Mouse (Mus musculus): Measurements from ENCODE around the gene Plek. TPM values are rescaled to one million over a fixed set of nuclear protein-coding genes. Genes with fewer than 3 reads are reported as not detected.
"Not testable (repeated sequence)": the region's sequence is repeated elsewhere in the genome, so short reads cannot be mapped to it uniquely, and the experiment has no call there.

The Plek gene
- polyA plus RNA-seq (2015; fragmentation: Nextera tagmentation; extraction: Ambion mirVana): 3.3 TPM in 2 replicates

- Histone ChIP-seq H3K4me2 (peak within 1 kb of the TSS; percentile 66), H3K27me3 (replicated peaks) (no peaks in the 10 kb centered on the region), H3K9me3 (no peaks in the 10 kb centered on the region), H3K9ac (peak within 1 kb of the TSS; percentile 39; the same call in 1 of the 2 replicates), H3K36me3 (no peaks in the 10 kb centered on the region), H3K4me1 (no peaks in the 10 kb centered on the region), H3K27ac (peak within 1 kb of the TSS; percentile 73), H3K4me3 (replicated peaks) (peak within 1 kb of the TSS; percentile 56)
- peak; percentile 83 for ATAC-seq (ENCODE audit: insufficient read depth, low FRiP score, low read depth)
- WGBS: under 1% methylated on average over 38 of the region's 38 CpGs
Measured at GRCm38 (mm10) chr11:17051545-17052475, at the start of gene Plek, which contains the start of gene Cnrip1. TSS of gene Plek (minus strand) at chr11:17052381. TSS of gene Cnrip1 (plus strand) at chr11:17051586.

- WGBS: 19% methylated on average over 5 of the region's 5 CpGs
- no peak overlapping the region for H3K4me3 ChIP-seq (replicated peaks)
- H3K9ac ChIP-seq: no peak overlapping the region
- no peak for ATAC-seq (ENCODE audit: insufficient read depth, low FRiP score, low read depth)
- H3K9me3 ChIP-seq: no peaks in the 10 kb centered on the region
- no peak overlapping the region for H3K4me2 ChIP-seq
- H3K4me1 ChIP-seq: no peaks in the 10 kb centered on the region
- no peak overlapping the region for H3K27ac ChIP-seq
- no peaks in the 10 kb centered on the region for H3K27me3 ChIP-seq (replicated peaks)
- no peaks in the 10 kb centered on the region for H3K36me3 ChIP-seq
Measured at GRCm38 (mm10) chr11:17086106-17086505, 33.9 kb upstream of the Plek start.

GRCm38 (mm10) chr11:17083866-17084265 is 31.7 kb upstream of the Plek start:
- no peaks in the 10 kb centered on the region for H3K9me3 ChIP-seq
- no peak overlapping the region for H3K27ac ChIP-seq
- H3K27me3 ChIP-seq (replicated peaks): no peaks in the 10 kb centered on the region
- no peak overlapping the region for H3K9ac ChIP-seq
- no peak for ATAC-seq (ENCODE audit: insufficient read depth, low FRiP score, low read depth)
- no peak overlapping the region for H3K4me2 ChIP-seq
- H3K4me1 ChIP-seq: no peaks in the 10 kb centered on the region
- H3K4me3 ChIP-seq (replicated peaks): no peak overlapping the region
- no peaks in the 10 kb centered on the region for H3K36me3 ChIP-seq
- WGBS: 66% methylated on average over 1 of the region's 1 CpGs

GRCm38 (mm10) chr11:17083455-17083854 is 31.3 kb upstream of the Plek start:
- no peak for ATAC-seq (ENCODE audit: insufficient read depth, low FRiP score, low read depth)
- no peaks in the 10 kb centered on the region for H3K27me3 ChIP-seq (replicated peaks)
- no peak overlapping the region for H3K9ac ChIP-seq
- WGBS: 88% methylated on average over 3 of the region's 3 CpGs
- H3K27ac ChIP-seq: no peak overlapping the region
- no peaks in the 10 kb centered on the region for H3K9me3 ChIP-seq
- no peaks in the 10 kb centered on the region for H3K36me3 ChIP-seq
- H3K4me3 ChIP-seq (replicated peaks): no peak overlapping the region
- H3K4me2 ChIP-seq: no peak overlapping the region
- H3K4me1 ChIP-seq: no peaks in the 10 kb centered on the region

GRCm38 (mm10) chr11:17082953-17083352 is 30.8 kb upstream of the Plek start:
- no peaks in the 10 kb centered on the region for H3K36me3 ChIP-seq
- no peaks in the 10 kb centered on the region for H3K4me1 ChIP-seq
- no peak for ATAC-seq (ENCODE audit: insufficient read depth, low FRiP score, low read depth)
- no peaks in the 10 kb centered on the region for H3K9me3 ChIP-seq
- H3K9ac ChIP-seq: no peak overlapping the region
- H3K4me3 ChIP-seq (replicated peaks): no peak overlapping the region
- no peak overlapping the region for H3K27ac ChIP-seq
- 40% methylated on average over 2 of the region's 2 CpGs for WGBS
- H3K4me2 ChIP-seq: no peak overlapping the region
- no peaks in the 10 kb centered on the region for H3K27me3 ChIP-seq (replicated peaks)

GRCm38 (mm10) chr11:17082086-17082485 is 29.9 kb upstream of the Plek start:
- Histone ChIP-seq H3K4me1 (no peaks in the 10 kb centered on the region), H3K27me3 (replicated peaks) (no peaks in the 10 kb centered on the region), H3K9me3 (no peaks in the 10 kb centered on the region), H3K9ac (no peak overlapping the region), H3K36me3 (no peaks in the 10 kb centered on the region), H3K4me2 (no peak overlapping the region), H3K4me3 (replicated peaks) (no peak overlapping the region), H3K27ac (no peak overlapping the region)
- ATAC-seq (ENCODE audit: insufficient read depth, low FRiP score, low read depth): no peak
- 54% methylated on average over 3 of the region's 3 CpGs for WGBS

- H3K9me3 ChIP-seq: no peaks in the 10 kb centered on the region
- H3K27me3 ChIP-seq (replicated peaks): no peaks in the 10 kb centered on the region
- ATAC-seq (ENCODE audit: insufficient read depth, low FRiP score, low read depth): no peak
- no peaks in the 10 kb centered on the region for H3K36me3 ChIP-seq
- no peak overlapping the region for H3K27ac ChIP-seq
- H3K4me2 ChIP-seq: no peak overlapping the region
- no peaks in the 10 kb centered on the region for H3K4me1 ChIP-seq
- 87% methylated on average over 2 of the region's 2 CpGs for WGBS
- no peak overlapping the region for H3K9ac ChIP-seq
- no peak overlapping the region for H3K4me3 ChIP-seq (replicated peaks)
Measured at GRCm38 (mm10) chr11:17075656-17076055, 23.5 kb upstream of the Plek start.

- H3K27ac ChIP-seq; H3K27me3 ChIP-seq (replicated peaks): not testable (repeated sequence)
Measured at GRCm38 (mm10) chr11:17069360-17069759, 17.2 kb upstream of the Plek start.

GRCm38 (mm10) chr11:17052476-17053049 is 382 bp upstream of the Plek start:
- 16% methylated on average over 6 of the region's 6 CpGs for WGBS
- 0 out of 2 replicates have a peak, but pooled peaks have one; percentile 54 for ATAC-seq (ENCODE audit: insufficient read depth, low FRiP score, low read depth)
- Histone ChIP-seq H3K4me3 (replicated peaks) (peak overlapping the region; percentile 56), H3K9ac (peak overlapping the region; percentile 39; the same call in 1 of the 2 replicates), H3K4me2 (peak overlapping the region; percentile 66), H3K27ac (peak overlapping the region; percentile 73), H3K9me3 (no peaks in the 10 kb centered on the region), H3K4me1 (no peaks in the 10 kb centered on the region), H3K27me3 (replicated peaks) (no peaks in the 10 kb centered on the region), H3K36me3 (no peaks in the 10 kb centered on the region)

More at GRCm38 (mm10) chr11:17069360-17069759, 17.2 kb upstream of the Plek start:
- not testable (repeated sequence) for H3K9ac ChIP-seq; H3K4me3 ChIP-seq (replicated peaks); H3K4me1 ChIP-seq; H3K9me3 ChIP-seq; ATAC-seq (ENCODE audit: insufficient read depth, low FRiP score, low read depth); H3K4me2 ChIP-seq; H3K36me3 ChIP-seq
- 93% methylated on average over 2 of the region's 2 CpGs for WGBS

- Histone ChIP-seq H3K4me3 (replicated peaks) (no peak overlapping the region), H3K36me3 (no peaks in the 10 kb centered on the region), H3K9ac (no peak overlapping the region), H3K27me3 (replicated peaks) (no peaks in the 10 kb centered on the region), H3K4me2 (no peak overlapping the region), H3K9me3 (no peaks in the 10 kb centered on the region), H3K4me1 (no peaks in the 10 kb centered on the region), H3K27ac (no peak overlapping the region)
- WGBS: 81% methylated on average over 2 of the region's 2 CpGs
- ATAC-seq (ENCODE audit: insufficient read depth, low FRiP score, low read depth): no peak
Measured at GRCm38 (mm10) chr11:17045806-17046205, 6.4 kb downstream of the Plek start.

- H3K9me3 ChIP-seq: no peaks in the 10 kb centered on the region
- no peak for ATAC-seq (ENCODE audit: insufficient read depth, low FRiP score, low read depth)
- no peak overlapping the region for H3K4me3 ChIP-seq (replicated peaks)
- H3K4me1 ChIP-seq: no peaks in the 10 kb centered on the region
- H3K36me3 ChIP-seq: no peaks in the 10 kb centered on the region
- WGBS: 77% methylated on average over 3 of the region's 3 CpGs
- no peak overlapping the region for H3K9ac ChIP-seq
- H3K27me3 ChIP-seq (replicated peaks): no peaks in the 10 kb centered on the region
- H3K27ac ChIP-seq: no peak overlapping the region
- H3K4me2 ChIP-seq: no peak overlapping the region
Measured at GRCm38 (mm10) chr11:17023984-17024383, 28.2 kb downstream of the Plek start.

GRCm38 (mm10) chr11:17023206-17023605 is 29.0 kb downstream of the Plek start:
- no peaks in the 10 kb centered on the region for H3K27me3 ChIP-seq (replicated peaks)
- no peak overlapping the region for H3K9ac ChIP-seq
- H3K4me1 ChIP-seq: no peaks in the 10 kb centered on the region
- H3K27ac ChIP-seq: no peak overlapping the region
- no peak for ATAC-seq (ENCODE audit: insufficient read depth, low FRiP score, low read depth)
- no peaks in the 10 kb centered on the region for H3K9me3 ChIP-seq
- H3K4me3 ChIP-seq (replicated peaks): no peak overlapping the region
- WGBS: 62% methylated on average over 6 of the region's 6 CpGs
- no peaks in the 10 kb centered on the region for H3K36me3 ChIP-seq
- H3K4me2 ChIP-seq: no peak overlapping the region
